Mouse (Mus musculus): Measurements from ENCODE around the gene Macrod2.

DNA sequence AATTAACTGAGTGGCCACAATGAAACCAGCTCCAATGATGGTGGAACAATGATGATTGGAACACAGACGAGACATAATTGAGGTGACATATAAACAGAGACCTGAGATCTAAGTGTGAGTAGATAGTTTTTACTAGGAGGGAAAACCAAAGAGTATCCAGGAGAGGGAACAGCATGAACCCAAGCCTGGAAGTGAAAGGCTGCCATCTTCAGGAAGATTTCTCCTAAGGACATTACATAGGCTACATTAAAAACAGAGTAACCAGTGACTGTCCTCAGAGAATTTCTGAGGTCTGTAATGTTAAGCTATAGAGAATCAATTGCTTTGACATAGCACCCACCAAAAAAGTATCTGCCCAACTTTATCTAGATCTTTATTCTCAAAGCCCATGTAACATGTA, 999.7 kb downstream of the Macrod2 start:
- TF ChIP-seq CTCF (IDR thresholded peaks at IDR 0.05) (peak; percentile 54), EP300 (IDR thresholded peaks at IDR 0.05) (peak; percentile 23; the same call in 1 of the 2 replicates)

Measured in lung, postnatal 0 days (tissue).